Mouse (Mus musculus): ENCODE data around the gene Dand5. TPM values are rescaled to one million over a fixed set of nuclear protein-coding genes. Genes with fewer than 3 reads are reported as not detected.

Gene Dand5
- polyA plus RNA-seq, 1 experiment from 2014 or later = 5.2 TPM

DNA sequence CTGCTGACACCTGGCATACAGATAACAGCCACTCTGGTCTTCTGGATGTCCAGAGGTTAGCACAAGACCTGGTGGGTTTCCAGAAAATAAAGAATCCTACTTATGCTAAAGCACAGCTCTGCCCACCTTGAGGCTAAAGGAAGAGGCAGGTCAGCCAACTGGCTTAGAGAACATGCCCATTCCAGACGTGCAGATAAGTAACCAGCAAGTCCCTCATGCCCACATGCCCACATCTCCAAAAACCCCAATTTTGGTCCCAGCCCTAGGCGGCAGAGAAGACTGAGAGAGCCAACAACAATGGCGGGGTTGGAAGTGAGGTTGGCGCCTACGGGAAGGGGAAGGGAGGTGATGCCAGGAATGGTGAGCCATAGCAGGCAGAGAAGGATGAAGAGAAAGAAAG lies 33.3 kb downstream of the Dand5 start:
- Histone ChIP-seq H3K27ac (ENCODE audit: low read depth) (no peak overlapping the region), H3K9ac (ENCODE audit: low read length) (no peak overlapping the region), H3K4me3 (ENCODE audit: low read depth, low read length) (no peak overlapping the region), H3K4me1 (replicated peaks; ENCODE audit: control insufficient read depth, insufficient read depth, low read length) (peaks cover 9% of the 10 kb centered on the region), H3K9me3 (ENCODE audit: control insufficient read depth, low read length) (no peaks in the 10 kb centered on the region), H3K4me2 (ENCODE audit: low read length) (no peak overlapping the region), H3K27me3 (replicated peaks; ENCODE audit: control insufficient read depth, insufficient read depth, low read length) (peaks cover 88% of the 10 kb centered on the region), H3K36me3 (ENCODE audit: control insufficient read depth, insufficient read depth, low read length) (no peaks in the 10 kb centered on the region)
- no peak for ATAC-seq (replicated peaks; ENCODE audit: low FRiP score, low TSS enrichment, low read depth)
- 54% methylated on average over 5 of the region's 5 CpGs for WGBS
- DNase-seq (ENCODE audit: low spot score) = no peak

DNA sequence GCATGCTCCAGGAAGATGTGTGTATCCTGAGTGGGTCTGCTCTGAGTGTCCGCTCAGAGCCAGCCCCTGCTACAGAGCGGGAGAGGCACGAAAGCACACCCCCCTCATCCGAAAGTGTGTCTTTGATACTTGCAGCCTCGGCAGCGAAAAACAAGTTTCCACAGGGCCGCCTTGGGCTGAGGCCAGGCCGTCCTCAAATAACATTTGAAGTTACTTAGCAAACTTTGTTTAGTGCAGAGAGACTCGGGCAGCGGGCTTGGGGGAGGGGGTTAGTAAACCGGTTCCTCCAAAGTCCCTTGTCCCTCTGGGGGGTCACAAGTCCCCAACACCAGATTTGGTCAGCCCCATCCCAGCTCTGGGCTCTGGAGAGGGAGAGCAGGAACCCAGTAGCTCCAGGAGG lies 33.7 kb downstream of the Dand5 start:
- ATAC-seq (replicated peaks; ENCODE audit: low FRiP score, low TSS enrichment, low read depth) (no peak), DNase-seq (ENCODE audit: low spot score) (no peak)
- no peaks in the 10 kb centered on the region for H3K9me3 ChIP-seq (ENCODE audit: control insufficient read depth, low read length)
- H3K4me2 ChIP-seq (ENCODE audit: low read length) = no peak overlapping the region
- H3K36me3 ChIP-seq (ENCODE audit: control insufficient read depth, insufficient read depth, low read length) = no peaks in the 10 kb centered on the region
- peaks cover 91% of the 10 kb centered on the region for H3K27me3 ChIP-seq (replicated peaks; ENCODE audit: control insufficient read depth, insufficient read depth, low read length)
- H3K4me1 ChIP-seq (replicated peaks; ENCODE audit: control insufficient read depth, insufficient read depth, low read length) = peaks cover 9% of the 10 kb centered on the region
- no peak overlapping the region for H3K27ac ChIP-seq (ENCODE audit: low read depth)
- WGBS = 13% methylated on average over 11 of the region's 11 CpGs
- H3K9ac ChIP-seq (ENCODE audit: low read length) = no peak overlapping the region
- H3K4me3 ChIP-seq (ENCODE audit: low read depth, low read length) = no peak overlapping the region

DNA sequence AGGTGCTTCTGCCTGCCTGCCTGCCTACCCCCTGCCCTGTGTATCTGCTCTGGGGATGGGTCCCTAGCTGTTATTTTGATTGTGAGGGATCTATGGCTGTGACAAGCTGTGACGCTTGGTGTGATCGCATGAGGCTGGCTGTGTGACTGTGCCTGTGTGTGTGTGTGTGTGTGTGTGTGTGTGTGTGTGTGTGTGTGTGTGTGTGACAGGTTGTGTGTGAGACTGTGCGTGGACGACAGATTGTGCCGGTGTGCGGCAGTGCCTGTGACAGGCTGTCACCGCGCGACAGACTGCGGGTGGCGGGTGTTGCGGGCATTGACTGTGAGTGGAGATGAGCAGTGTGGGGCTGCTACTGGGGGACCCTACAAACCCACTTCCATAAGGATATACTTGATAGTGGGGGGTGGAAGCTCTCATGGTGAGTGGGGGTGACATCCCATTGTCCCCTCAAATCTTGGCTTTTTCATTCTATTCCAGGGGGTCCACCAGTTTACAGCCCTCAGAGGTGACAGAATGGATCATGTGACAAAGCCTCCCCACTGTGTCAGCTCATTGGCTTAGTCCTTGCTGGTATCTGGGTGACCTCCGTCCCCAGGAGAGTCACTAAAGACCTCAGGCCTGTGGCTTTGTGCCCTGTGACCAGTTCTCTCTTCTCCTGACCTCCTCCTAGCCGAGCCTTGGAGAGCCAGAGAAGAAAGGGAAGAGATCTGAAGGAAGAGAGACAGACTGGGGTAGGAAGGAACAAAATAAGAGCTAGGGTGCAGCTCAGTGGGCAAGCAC lies 34.9 kb downstream of the Dand5 start:
- ATAC-seq (replicated peaks; ENCODE audit: low FRiP score, low TSS enrichment, low read depth) (no peak), DNase-seq (ENCODE audit: low spot score) (no peak)
- H3K9me3 ChIP-seq (ENCODE audit: control insufficient read depth, low read length) = no peaks in the 10 kb centered on the region
- H3K27me3 ChIP-seq (replicated peaks; ENCODE audit: control insufficient read depth, insufficient read depth, low read length) = peaks cover 94% of the 10 kb centered on the region
- H3K4me3 ChIP-seq (ENCODE audit: low read depth, low read length) = no peak overlapping the region
- H3K4me2 ChIP-seq (ENCODE audit: low read length) = no peak overlapping the region
- no peak overlapping the region for H3K27ac ChIP-seq (ENCODE audit: low read depth)
- peaks cover 9% of the 10 kb centered on the region for H3K4me1 ChIP-seq (replicated peaks; ENCODE audit: control insufficient read depth, insufficient read depth, low read length)
- H3K9ac ChIP-seq (ENCODE audit: low read length) = no peak overlapping the region
- 19% methylated on average over 14 of the region's 14 CpGs for WGBS
- H3K36me3 ChIP-seq (ENCODE audit: control insufficient read depth, insufficient read depth, low read length) = no peaks in the 10 kb centered on the region

DNA sequence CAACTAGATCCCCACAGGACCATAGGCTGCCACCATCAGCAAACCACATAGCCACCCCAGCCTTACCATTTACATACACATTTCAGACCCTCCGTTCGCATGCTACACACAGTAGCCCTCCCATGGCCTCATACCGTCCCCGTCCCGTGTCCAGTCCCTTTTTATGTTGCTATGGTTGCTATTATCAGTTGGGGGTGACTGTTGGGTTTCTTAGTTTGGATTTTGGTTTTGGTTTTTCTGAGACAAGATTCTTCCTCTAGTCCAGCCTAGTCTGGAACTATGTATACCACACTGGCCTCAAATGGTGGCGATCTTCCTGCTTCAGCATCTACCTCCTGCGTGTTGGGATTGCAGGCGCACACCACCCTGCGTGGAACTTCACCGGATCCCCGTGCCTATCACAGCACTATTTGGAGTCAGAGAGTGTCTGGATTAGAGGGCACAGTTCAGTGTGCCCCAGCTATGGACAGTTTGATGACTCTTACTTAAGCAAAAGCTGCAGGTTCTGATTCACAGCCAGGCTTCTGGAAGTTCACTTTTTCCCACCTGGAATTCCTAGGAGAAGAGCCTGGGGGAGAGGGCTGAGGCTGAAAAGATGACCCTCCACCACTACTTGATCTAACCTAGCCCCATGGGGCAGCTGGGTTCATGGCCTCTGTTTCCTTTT lies 35.7 kb downstream of the Dand5 start:
- no peak for ATAC-seq (replicated peaks; ENCODE audit: low FRiP score, low TSS enrichment, low read depth)
- DNase-seq (ENCODE audit: low spot score) = no peak
- Histone ChIP-seq H3K9me3 (ENCODE audit: control insufficient read depth, low read length) (no peaks in the 10 kb centered on the region), H3K27ac (ENCODE audit: low read depth) (no peak overlapping the region), H3K36me3 (ENCODE audit: control insufficient read depth, insufficient read depth, low read length) (no peaks in the 10 kb centered on the region), H3K9ac (ENCODE audit: low read length) (no peak overlapping the region), H3K27me3 (replicated peaks; ENCODE audit: control insufficient read depth, insufficient read depth, low read length) (peaks cover 100% of the 10 kb centered on the region), H3K4me2 (ENCODE audit: low read length) (no peak overlapping the region), H3K4me3 (ENCODE audit: low read depth, low read length) (no peak overlapping the region), H3K4me1 (replicated peaks; ENCODE audit: control insufficient read depth, insufficient read depth, low read length) (peaks cover 9% of the 10 kb centered on the region)
- 10% methylated on average over 11 of the region's 11 CpGs for WGBS

DNA sequence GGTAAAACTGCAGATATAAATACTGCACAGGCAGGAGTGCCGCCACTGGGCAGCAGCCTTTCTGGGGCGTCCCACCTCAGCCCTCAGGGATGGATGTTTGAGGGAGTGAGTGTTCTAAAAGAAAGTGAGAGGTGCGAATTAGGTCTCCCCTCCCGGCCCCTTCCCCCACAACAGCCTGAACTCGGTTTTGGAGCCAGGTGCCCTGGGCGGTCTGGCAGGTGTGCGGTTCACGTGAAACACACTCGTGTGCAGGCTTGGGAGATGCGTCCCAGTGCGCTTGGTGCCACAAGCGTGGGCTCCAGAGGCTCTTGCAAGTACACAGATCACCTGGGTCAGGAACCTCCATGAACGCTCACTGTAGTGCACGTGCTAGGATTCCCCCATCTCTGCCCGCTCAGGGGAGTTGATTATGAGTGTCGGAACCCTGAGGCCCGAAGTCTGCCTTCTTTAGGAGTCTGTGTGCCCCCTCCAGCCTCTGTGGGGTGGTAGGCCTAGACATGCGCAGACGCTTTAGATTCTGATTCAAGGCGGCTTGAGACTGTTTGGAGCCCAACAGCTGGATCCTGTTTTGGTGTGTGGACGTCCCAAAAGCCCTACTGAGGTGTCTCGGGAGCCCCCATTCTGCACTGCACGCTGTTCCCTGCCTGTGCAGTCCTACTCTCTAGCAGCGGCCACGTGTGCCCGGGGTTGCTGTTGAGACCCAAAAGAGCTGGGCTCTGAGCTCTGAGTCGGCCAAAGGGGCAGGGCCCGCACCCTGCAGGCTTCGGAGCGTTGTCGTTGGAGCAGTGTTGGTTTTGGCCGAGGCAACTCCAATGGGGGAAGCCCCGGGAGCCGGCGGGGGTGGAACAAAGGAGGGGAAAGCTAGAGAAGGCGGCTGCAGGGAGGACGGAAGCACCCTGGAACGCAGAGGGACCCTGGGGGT lies 36.6 kb downstream of the Dand5 start:
- no peak for DNase-seq (ENCODE audit: low spot score)
- no peak overlapping the region for H3K4me3 ChIP-seq (ENCODE audit: low read depth, low read length)
- 5% methylated on average over 38 of the region's 38 CpGs for WGBS

DNA sequence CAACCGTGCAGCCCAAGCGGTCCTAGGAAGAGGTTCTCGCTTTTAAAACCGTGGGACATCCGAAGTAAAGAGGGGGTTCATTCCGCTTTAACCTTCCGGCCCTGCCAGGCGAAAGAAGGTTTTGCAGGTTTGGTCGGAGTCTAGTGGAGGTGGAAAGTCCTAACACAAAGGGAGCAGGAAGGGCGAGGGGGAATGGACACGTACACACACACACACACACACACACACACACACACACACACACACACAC lies 37.2 kb downstream of the Dand5 start:
- H3K9ac ChIP-seq (ENCODE audit: low read length) = no peak overlapping the region
- WGBS = 17% methylated on average over 11 of the region's 11 CpGs
- DNase-seq (ENCODE audit: low spot score) = no peak
- no peaks in the 10 kb centered on the region for H3K9me3 ChIP-seq (ENCODE audit: control insufficient read depth, low read length)
- H3K27ac ChIP-seq (ENCODE audit: low read depth) = no peak overlapping the region
- peaks cover 9% of the 10 kb centered on the region for H3K4me1 ChIP-seq (replicated peaks; ENCODE audit: control insufficient read depth, insufficient read depth, low read length)
- no peak overlapping the region for H3K4me3 ChIP-seq (ENCODE audit: low read depth, low read length)
- ATAC-seq (replicated peaks; ENCODE audit: low FRiP score, low TSS enrichment, low read depth) = no peak
- no peak overlapping the region for H3K4me2 ChIP-seq (ENCODE audit: low read length)
- H3K27me3 ChIP-seq (replicated peaks; ENCODE audit: control insufficient read depth, insufficient read depth, low read length) = peaks cover 100% of the 10 kb centered on the region
- no peaks in the 10 kb centered on the region for H3K36me3 ChIP-seq (ENCODE audit: control insufficient read depth, insufficient read depth, low read length)

More for the DNA sequence above, 36.6 kb downstream of the Dand5 start:
- H3K9ac ChIP-seq (ENCODE audit: low read length) = no peak overlapping the region
- H3K4me2 ChIP-seq (ENCODE audit: low read length) = 0 out of 2 replicates have a peak overlapping the region, but pooled peaks have one; percentile 18
- no peaks in the 10 kb centered on the region for H3K9me3 ChIP-seq (ENCODE audit: control insufficient read depth, low read length)
- H3K4me1 ChIP-seq (replicated peaks; ENCODE audit: control insufficient read depth, insufficient read depth, low read length) = peaks cover 9% of the 10 kb centered on the region
- no peak overlapping the region for H3K27ac ChIP-seq (ENCODE audit: low read depth)
- ATAC-seq (replicated peaks; ENCODE audit: low FRiP score, low TSS enrichment, low read depth) = no peak
- no peaks in the 10 kb centered on the region for H3K36me3 ChIP-seq (ENCODE audit: control insufficient read depth, insufficient read depth, low read length)
- peaks cover 100% of the 10 kb centered on the region for H3K27me3 ChIP-seq (replicated peaks; ENCODE audit: control insufficient read depth, insufficient read depth, low read length)

DNA sequence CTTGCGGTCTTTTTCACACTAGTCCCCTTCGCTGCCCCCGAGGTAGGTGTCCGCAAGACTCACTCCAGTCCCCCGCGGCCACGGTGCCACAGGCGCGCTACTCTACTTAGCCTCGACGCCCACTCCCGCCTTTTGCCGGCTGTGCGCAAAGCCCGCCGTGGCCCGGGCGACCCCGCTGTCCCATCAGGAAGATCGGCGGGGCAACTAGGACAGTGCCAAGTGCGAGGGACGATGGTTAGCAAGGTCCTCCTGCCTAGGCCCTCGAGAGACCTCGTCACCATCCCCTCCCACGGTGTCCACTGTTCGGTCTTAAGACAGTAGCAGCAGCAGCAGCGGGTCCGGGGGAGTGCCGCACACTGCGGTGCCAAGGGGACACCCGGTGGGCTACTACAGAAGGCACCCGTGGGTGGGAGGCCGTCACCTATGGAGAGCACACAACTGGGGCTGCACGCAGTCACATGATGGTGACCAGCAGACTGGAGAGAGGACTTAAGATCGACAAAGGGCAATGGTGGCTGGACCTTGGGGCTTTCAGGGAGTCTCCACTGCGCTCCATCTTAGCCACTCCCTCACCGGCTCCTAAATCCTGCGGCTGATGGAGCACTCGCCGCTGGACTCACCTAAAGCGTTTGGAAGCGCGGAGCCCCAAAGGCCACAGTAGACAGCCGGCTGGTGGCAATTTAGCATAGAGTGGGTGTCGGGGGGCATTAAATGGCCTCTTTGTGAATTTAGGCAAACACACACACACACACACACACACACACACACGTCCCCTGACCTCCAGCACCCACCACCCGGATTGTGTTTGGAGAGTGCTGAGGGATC lies 37.7 kb downstream of the Dand5 start:
- peaks cover 9% of the 10 kb centered on the region for H3K4me1 ChIP-seq (replicated peaks; ENCODE audit: control insufficient read depth, insufficient read depth, low read length)
- no peak overlapping the region for H3K4me2 ChIP-seq (ENCODE audit: low read length)
- DNase-seq (ENCODE audit: low spot score) (no peak), ATAC-seq (replicated peaks; ENCODE audit: low FRiP score, low TSS enrichment, low read depth) (no peak)
- WGBS = 3% methylated on average over 48 of the region's 48 CpGs
- H3K4me3 ChIP-seq (ENCODE audit: low read depth, low read length) = 0 out of 2 replicates have a peak overlapping the region, but pooled peaks have one; percentile 8
- no peak overlapping the region for H3K27ac ChIP-seq (ENCODE audit: low read depth)
- no peaks in the 10 kb centered on the region for H3K36me3 ChIP-seq (ENCODE audit: control insufficient read depth, insufficient read depth, low read length)
- H3K27me3 ChIP-seq (replicated peaks; ENCODE audit: control insufficient read depth, insufficient read depth, low read length) = peaks cover 100% of the 10 kb centered on the region
- no peaks in the 10 kb centered on the region for H3K9me3 ChIP-seq (ENCODE audit: control insufficient read depth, low read length)
- no peak overlapping the region for H3K9ac ChIP-seq (ENCODE audit: low read length)

Data from intestine, embryonic 14.5 days (tissue).